Mouse (Mus musculus) hindbrain, embryonic 16.5 days (tissue): ENCODE measurements at regions not wholly inside any gene's neighbourhood (a gene's known extent, or its start where the extent isn't known, plus 50 kb on each side); places are given as distances from the start of the nearest gene placed in this dataset.
"Not testable (repeated sequence)": the region's sequence is repeated elsewhere in the genome, so short reads cannot be mapped to it uniquely, and the experiment has no call there.

Experiments used
- ATAC-seq: fragments of 200-750 bp; cut with Nextera tagmentation; 2 replicates; pipeline ENCODE4 v1.8.0; 2017; ENCODE audit warnings: moderate TSS enrichment, moderate library complexity
- H3K27ac ChIP-seq: fragments of 300-500 bp; sonication (generic); 2 replicates; pipeline ENCODE4 v1.5.1; 2014; ENCODE audit warnings: low read depth, mild to moderate bottlenecking, control low read depth, low read length, moderate library complexity
- H3K27me3 ChIP-seq: fragments of 300-500 bp; sonication (generic); replicated peaks from 2 replicates; pipeline ENCODE4 v1.6.1; 2014; ENCODE audit warnings: low read length; ENCODE audit not compliant: control insufficient read depth, insufficient read depth
- H3K36me3 ChIP-seq: fragments of 300-500 bp; sonication (generic); 2 replicates; pipeline ENCODE4 v1.6.1; 2014; ENCODE audit warnings: mild to moderate bottlenecking, low read length, moderate library complexity, mixed read lengths; ENCODE audit not compliant: control insufficient read depth, insufficient read depth
- H3K4me1 ChIP-seq: fragments of 300-500 bp; sonication (generic); 2 replicates; pipeline ENCODE4 v1.6.1; 2014; ENCODE audit warnings: low read depth, low read length; ENCODE audit not compliant: control insufficient read depth, insufficient read depth
- H3K4me2 ChIP-seq: fragments of 300-500 bp; sonication (generic); 2 replicates; pipeline ENCODE4 v1.6.1; 2014; ENCODE audit warnings: mild to moderate bottlenecking, low read length, control low read depth, moderate library complexity
- H3K4me3 ChIP-seq: fragments of 300-500 bp; sonication (generic); 2 replicates; pipeline ENCODE4 v1.5.1; 2014; ENCODE audit warnings: mild to moderate bottlenecking, low read length, control low read depth, moderate library complexity
- H3K9ac ChIP-seq: fragments of 300-500 bp; sonication (generic); 2 replicates; pipeline ENCODE4 v1.6.1; 2014; ENCODE audit warnings: low read depth, mild to moderate bottlenecking, control low read depth, low read length, moderate library complexity
- H3K9me3 ChIP-seq: fragments of 300-500 bp; sonication (generic); 2 replicates; pipeline ENCODE4 v1.6.1; 2014; ENCODE audit warnings: mild to moderate bottlenecking, low read length, moderate library complexity; ENCODE audit not compliant: control insufficient read depth
- WGBS: fragments of 180-500 bp; shearing (Covaris S2); extraction: QIAGEN DNeasy Blood & Tissue Kit; methylation state at CpG from one replicate; pipeline ENCODE4 v1.1.7; 2014; 5-methylcytosine and 5-hydroxymethylcytosine counted together

- Histone ChIP-seq H3K9ac (no peak overlapping the region), H3K4me3 (no peak overlapping the region), H3K27ac (no peak overlapping the region), H3K4me1 (no peaks in the 10 kb centered on the region), H3K27me3 (no peaks in the 10 kb centered on the region), H3K4me2 (no peak overlapping the region), H3K36me3 (no peaks in the 10 kb centered on the region), H3K9me3 (no peaks in the 10 kb centered on the region)
- WGBS: 43% methylated on average over 1 of the region's 1 CpGs
- no peak for ATAC-seq
These were observed 352.3 kb downstream of the Gm8797 start for GRCm38 (mm10) chr3:6102866-6103265.

DNA sequence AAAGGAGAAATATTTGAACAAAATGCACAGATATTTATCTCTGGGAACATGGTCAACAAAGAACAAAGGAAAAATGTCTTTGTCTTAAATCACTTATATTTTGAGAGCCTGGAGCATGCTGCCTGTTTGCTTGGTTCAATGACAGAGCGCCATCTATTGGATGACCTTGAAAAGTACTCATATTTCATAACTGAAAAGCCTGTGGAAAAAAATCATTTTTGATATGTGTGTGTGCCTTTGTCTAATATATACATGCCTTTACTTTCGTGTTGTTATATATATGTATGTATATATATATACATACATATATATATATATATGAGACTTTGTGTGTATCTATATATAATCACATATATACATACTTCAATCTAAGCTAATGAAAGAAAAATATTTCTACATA, 356.1 kb downstream of the Gm8797 start:
- ATAC-seq: peak; percentile 77
- Histone ChIP-seq H3K36me3 (no peaks in the 10 kb centered on the region), H3K27ac (no peak overlapping the region), H3K4me3 (no peak overlapping the region), H3K4me1 (no peaks in the 10 kb centered on the region), H3K9ac (no peak overlapping the region), H3K27me3 (no peaks in the 10 kb centered on the region), H3K4me2 (no peak overlapping the region), H3K9me3 (no peaks in the 10 kb centered on the region)
- 6% methylated on average over 2 of the region's 2 CpGs for WGBS

DNA sequence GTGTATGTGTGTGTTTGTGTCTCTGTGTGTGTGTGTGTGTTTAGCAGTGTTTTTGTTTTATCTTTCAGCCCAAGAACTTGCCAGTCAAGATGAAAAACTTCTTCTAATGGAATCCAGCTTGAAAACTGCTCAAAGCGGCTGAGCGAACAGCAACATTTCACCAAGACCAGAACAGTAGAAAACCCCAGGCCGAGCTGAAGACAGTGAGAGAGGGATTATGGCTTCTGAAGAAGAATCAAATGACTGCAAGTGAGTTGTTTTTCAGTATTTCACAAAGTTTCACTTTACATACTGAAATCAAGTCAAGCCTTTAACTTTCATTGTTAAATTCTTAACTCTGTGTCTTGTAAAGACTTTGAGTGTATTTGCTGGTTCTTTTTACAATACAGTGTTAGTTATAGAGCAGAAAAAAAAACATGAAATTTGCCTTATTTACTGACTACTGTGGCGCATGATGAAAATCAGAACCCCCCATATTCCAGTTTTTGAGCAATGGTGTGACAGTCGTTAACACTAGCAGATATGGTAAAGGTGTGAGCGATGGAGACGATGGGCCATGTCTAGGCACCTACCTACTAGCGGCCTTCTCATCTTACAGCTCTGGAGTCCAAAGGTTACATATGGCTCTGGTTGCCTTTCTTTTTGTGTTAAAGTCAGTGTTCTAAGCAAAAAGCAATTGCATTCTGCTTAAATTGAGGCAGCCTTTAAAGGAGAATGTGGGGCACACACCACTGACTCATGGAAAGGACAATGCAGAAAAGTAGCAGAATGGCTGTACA, 357.0 kb downstream of the Gm8797 start:
- 86% methylated on average over 8 of the region's 8 CpGs for WGBS

DNA sequence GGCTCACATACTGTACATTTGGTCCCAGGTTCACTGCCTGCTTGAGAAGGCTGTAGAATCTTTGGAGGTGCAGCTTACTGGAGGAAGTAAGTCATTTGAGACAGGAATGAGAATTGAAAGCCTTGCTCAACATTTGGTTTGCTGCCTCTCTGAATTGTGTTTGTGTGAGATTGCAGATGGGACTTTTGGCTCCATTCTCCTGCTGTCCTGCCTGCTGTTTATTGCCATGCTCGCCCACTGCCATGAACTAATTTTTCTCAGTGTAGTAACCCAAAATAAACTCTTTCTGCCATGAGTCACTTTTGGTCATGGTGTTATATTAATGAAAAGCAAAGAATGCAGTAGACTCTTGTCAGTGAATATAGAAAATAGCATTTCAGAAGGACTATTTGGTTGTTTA, 368.1 kb downstream of the Gm8797 start:
- no peak overlapping the region for H3K9ac ChIP-seq
- no peak for ATAC-seq
- WGBS: 77% methylated on average over 1 of the region's 1 CpGs

More for the DNA sequence above, 357.0 kb downstream of the Gm8797 start:
- Histone ChIP-seq H3K27ac (no peak overlapping the region), H3K36me3 (no peaks in the 10 kb centered on the region), H3K4me2 (no peak overlapping the region), H3K9ac (no peak overlapping the region), H3K4me1 (no peaks in the 10 kb centered on the region), H3K4me3 (no peak overlapping the region), H3K9me3 (no peaks in the 10 kb centered on the region), H3K27me3 (no peaks in the 10 kb centered on the region)
- ATAC-seq: no peak

GRCm38 (mm10) chr3:6135754-6136153, 385.1 kb downstream of the Gm8797 start:
- ATAC-seq, H3K27ac ChIP-seq, H3K9ac ChIP-seq, H3K9me3 ChIP-seq, H3K4me2 ChIP-seq, H3K27me3 ChIP-seq, H3K4me3 ChIP-seq, H3K36me3 ChIP-seq, H3K4me1 ChIP-seq: not testable (repeated sequence)
- WGBS: 70% methylated on average over 9 of the region's 9 CpGs

More for the DNA sequence above, 368.1 kb downstream of the Gm8797 start:
- Histone ChIP-seq H3K36me3 (no peaks in the 10 kb centered on the region), H3K27me3 (no peaks in the 10 kb centered on the region), H3K4me3 (no peak overlapping the region), H3K4me1 (no peaks in the 10 kb centered on the region), H3K9me3 (no peaks in the 10 kb centered on the region), H3K27ac (no peak overlapping the region), H3K4me2 (no peak overlapping the region)

GRCm38 (mm10) chr3:6137374-6137773, 386.8 kb downstream of the Gm8797 start:
- ATAC-seq: no peak
- H3K27me3 ChIP-seq: no peaks in the 10 kb centered on the region
- H3K36me3 ChIP-seq: no peaks in the 10 kb centered on the region
- no peak overlapping the region for H3K4me2 ChIP-seq
- no peaks in the 10 kb centered on the region for H3K4me1 ChIP-seq
- no peak overlapping the region for H3K9ac ChIP-seq
- H3K4me3 ChIP-seq: no peak overlapping the region
- H3K9me3 ChIP-seq: 0 out of 2 replicates have a peak, but pooled peaks cover 3% of the 10 kb centered on the region
- WGBS: 95% methylated on average over 16 of the region's 17 CpGs
- H3K27ac ChIP-seq: no peak overlapping the region

DNA sequence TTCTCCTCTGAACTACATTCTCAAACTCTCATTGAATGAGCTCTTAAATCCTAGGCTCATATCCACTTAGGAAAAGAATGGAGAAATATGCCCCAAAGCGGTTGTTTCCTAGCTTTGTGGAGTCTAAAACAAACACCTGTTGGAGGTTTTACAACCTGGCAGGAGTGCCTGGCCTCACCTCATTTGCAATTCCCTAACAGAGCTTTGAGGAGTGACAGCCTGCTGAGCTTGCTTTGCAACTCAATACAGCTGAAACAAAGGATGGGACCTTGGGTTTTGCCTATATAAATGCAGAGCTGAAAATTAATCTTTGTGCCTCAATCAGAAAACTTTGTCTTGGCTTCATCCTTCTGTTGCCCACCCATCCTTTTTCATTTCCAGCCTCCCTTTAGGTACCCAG, 423.2 kb downstream of the Gm8797 start:
- Histone ChIP-seq H3K9me3 (no peaks in the 10 kb centered on the region), H3K4me2 (no peak overlapping the region), H3K4me3 (no peak overlapping the region), H3K27me3 (no peaks in the 10 kb centered on the region), H3K4me1 (no peaks in the 10 kb centered on the region), H3K9ac (no peak overlapping the region), H3K36me3 (no peaks in the 10 kb centered on the region), H3K27ac (no peak overlapping the region)
- WGBS: 43% methylated on average over 1 of the region's 1 CpGs
- no peak for ATAC-seq

DNA sequence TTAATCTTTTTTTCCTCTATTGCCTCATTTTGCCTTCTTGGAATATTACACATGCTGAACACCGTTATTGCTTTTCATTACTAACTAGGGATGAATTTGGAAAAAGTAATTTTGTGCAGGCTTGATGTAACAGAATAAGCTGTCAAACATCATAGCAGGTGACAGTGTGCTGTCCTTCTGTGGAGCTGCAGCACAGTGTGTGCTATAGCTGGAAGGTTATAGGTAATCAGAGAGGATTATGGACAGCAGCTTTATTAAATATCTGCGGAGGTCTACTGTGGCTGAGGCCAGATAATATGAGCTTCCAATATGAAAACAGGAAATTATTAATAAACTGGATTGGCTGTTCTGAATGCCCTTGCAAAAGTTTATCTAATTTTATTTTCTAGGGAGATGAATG, 431.9 kb downstream of the Gm8797 start:
- 82% methylated on average over 2 of the region's 2 CpGs for WGBS
- no peaks in the 10 kb centered on the region for H3K27me3 ChIP-seq
- H3K9ac ChIP-seq: no peak overlapping the region
- no peaks in the 10 kb centered on the region for H3K36me3 ChIP-seq
- ATAC-seq: peak; percentile 81; the same call in 1 of the 2 replicates
- no peak overlapping the region for H3K4me3 ChIP-seq
- H3K27ac ChIP-seq: no peak overlapping the region
- H3K4me1 ChIP-seq: no peaks in the 10 kb centered on the region
- H3K4me2 ChIP-seq: no peak overlapping the region
- H3K9me3 ChIP-seq: no peaks in the 10 kb centered on the region

GRCm38 (mm10) chr3:6183400-6183799, 432.8 kb downstream of the Gm8797 start:
- no peaks in the 10 kb centered on the region for H3K9me3 ChIP-seq
- no peak overlapping the region for H3K4me3 ChIP-seq
- no peak for ATAC-seq
- H3K9ac ChIP-seq: no peak overlapping the region
- H3K27me3 ChIP-seq: no peaks in the 10 kb centered on the region
- no peak overlapping the region for H3K4me2 ChIP-seq
- no peak overlapping the region for H3K27ac ChIP-seq
- H3K4me1 ChIP-seq: no peaks in the 10 kb centered on the region
- H3K36me3 ChIP-seq: no peaks in the 10 kb centered on the region
- 38% methylated on average over 1 of the region's 1 CpGs for WGBS
